Mouse (Mus musculus) cerebellum, adult 2 months (tissue): ENCODE measurements around the gene Sh2b3.

Experiments used
- CTCF ChIP-seq: fragments of 200-500 bp; IDR thresholded peaks from 2 replicates; pipeline ENCODE4 v1.5.1; 2011; ENCODE audit warnings: low read depth, mild to moderate bottlenecking, control low read depth, low read length, moderate library complexity, borderline replicate concordance; ENCODE audit not compliant: insufficient read depth
- POLR2A ChIP-seq: fragments of 200-500 bp; IDR thresholded peaks from 2 replicates; pipeline ENCODE4 v1.6.1; 2011; ENCODE audit warnings: low read length, control low read depth, borderline replicate concordance; ENCODE audit not compliant: insufficient read depth

- TF ChIP-seq POLR2A (no peak), CTCF (no peak)
Observed at GRCm38 (mm10) chr5:121828491-121829432, 8.7 kb downstream of the Sh2b3 start.
